Mouse (Mus musculus) stomach, postnatal 0 days (tissue): Measurements from ENCODE around the gene Phospho1. TPM values are rescaled to one million over a fixed set of nuclear protein-coding genes. Genes with fewer than 3 reads are reported as not detected.

ENCODE experiments used
- ATAC-seq: fragments of 200-750 bp; cut with Nextera tagmentation; 2 replicates; pipeline ENCODE4 v1.8.0; 2017; ENCODE audit not compliant: low FRiP score, low TSS enrichment
- DNase-seq: peaks from one replicate; pipeline ENCODE4 v3.0.0-alpha.2; 2016; ENCODE audit warnings: low spot score
- H3K27ac ChIP-seq: fragments of 300-500 bp; sonication (generic); replicated peaks from 2 replicates; pipeline ENCODE4 v1.5.1; 2014; ENCODE audit warnings: mild to moderate bottlenecking, control low read depth
- H3K27me3 ChIP-seq: fragments of 300-500 bp; sonication (generic); 2 replicates; pipeline ENCODE4 v1.6.1; 2014; ENCODE audit warnings: low read length; ENCODE audit not compliant: control insufficient read depth, insufficient read depth
- H3K36me3 ChIP-seq: fragments of 300-500 bp; sonication (generic); 2 replicates; pipeline ENCODE4 v1.6.1; 2014; ENCODE audit warnings: low read length, mixed read lengths; ENCODE audit not compliant: control insufficient read depth, insufficient read depth
- H3K4me1 ChIP-seq: fragments of 300-500 bp; sonication (generic); replicated peaks from 2 replicates; pipeline ENCODE4 v1.6.1; 2014; ENCODE audit warnings: antibody characterized with exemption; ENCODE audit not compliant: control insufficient read depth, insufficient read depth
- H3K4me2 ChIP-seq: fragments of 300-500 bp; sonication (generic); replicated peaks from 2 replicates; pipeline ENCODE4 v1.6.1; 2014; ENCODE audit warnings: low read depth, mild to moderate bottlenecking, control low read depth, moderate library complexity
- H3K4me3 ChIP-seq: fragments of 300-500 bp; sonication (generic); 2 replicates; pipeline ENCODE4 v1.5.1; 2014; ENCODE audit warnings: low read depth, low read length, control low read depth
- H3K9ac ChIP-seq: fragments of 300-500 bp; sonication (generic); 2 replicates; pipeline ENCODE4 v1.6.1; 2014; ENCODE audit warnings: mild to moderate bottlenecking, low read length, control low read depth, mixed read lengths
- H3K9me3 ChIP-seq: fragments of 300-500 bp; sonication (generic); 2 replicates; pipeline ENCODE4 v1.6.1; 2016; ENCODE audit warnings: low read length; ENCODE audit not compliant: control insufficient read depth
- CTCF ChIP-seq: IDR thresholded peaks from 2 replicates; pipeline ENCODE4 v1.5.1; 2016; ENCODE audit warnings: antibody characterized with exemption, low read depth, mild to moderate bottlenecking, moderate library complexity
- EP300 ChIP-seq: optimal IDR thresholded peaks from 2 replicates; pipeline ENCODE3; 2016; ENCODE audit warnings: antibody characterized with exemption
- WGBS: fragments of 180-500 bp; shearing (Covaris S2); extraction: QIAGEN DNeasy Blood & Tissue Kit; methylation state at CpG from one replicate; pipeline ENCODE4 v1.1.7; 2014; 5-methylcytosine and 5-hydroxymethylcytosine counted together
- polyA plus RNA-seq: library from polyadenylated mRNA; unstranded; fragments of >200 nt; fragmentation: Nextera tagmentation; extraction: Ambion mirVana; gene quantifications from 2 replicates; pipeline ENCODE4 v1.2.1, GENCODE M21; 2015

The Phospho1 gene
- polyA plus RNA-seq, 1 experiment from 2014 or later: 0.45 TPM

DNA sequence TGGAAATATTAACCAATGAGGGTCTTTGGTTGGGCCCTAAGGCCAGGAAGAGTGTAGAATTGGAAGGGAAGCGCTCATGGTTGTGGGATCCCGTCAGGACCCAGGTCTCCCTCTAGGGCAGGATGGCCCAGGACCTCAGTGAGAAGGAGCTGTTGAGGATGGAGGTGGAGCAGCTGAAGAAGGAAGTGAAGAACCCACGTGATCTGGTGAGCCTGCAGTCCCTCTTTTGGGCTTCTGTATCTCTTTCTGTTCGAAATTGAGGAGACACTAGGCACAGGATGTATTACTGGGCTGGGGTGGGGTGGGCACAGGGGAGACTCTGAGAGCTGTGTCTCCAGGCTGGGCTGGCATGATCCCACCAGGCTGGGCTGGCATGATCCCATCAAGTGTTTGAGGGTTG, 20.6 kb downstream of the Phospho1 start:
- H3K9ac ChIP-seq: no peak overlapping the region

DNA sequence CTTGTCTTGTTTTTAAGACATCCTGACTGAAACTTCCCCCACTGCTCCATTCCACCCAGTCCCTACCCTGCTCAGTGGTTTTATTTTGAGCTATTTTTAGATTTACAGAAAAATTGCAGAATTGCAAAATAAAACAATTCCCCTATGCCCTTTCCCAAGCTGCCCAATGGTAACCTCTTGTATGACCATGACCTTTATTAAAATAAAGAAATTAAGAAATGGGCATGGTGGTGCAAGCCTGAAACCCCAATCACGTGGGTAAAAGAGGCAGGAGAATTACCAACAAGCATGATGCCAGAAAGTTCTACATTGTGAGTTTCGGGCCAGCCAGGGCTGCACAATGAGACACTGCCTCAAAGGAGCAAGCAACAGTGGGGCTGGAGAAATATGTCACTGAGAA, 26.6 kb downstream of the Phospho1 start:
- Histone ChIP-seq H3K9me3 (no peaks in the 10 kb centered on the region), H3K27ac (no peak overlapping the region), H3K36me3 (no peaks in the 10 kb centered on the region), H3K4me1 (no peaks in the 10 kb centered on the region), H3K4me2 (no peak overlapping the region), H3K9ac (no peak overlapping the region), H3K27me3 (no peaks in the 10 kb centered on the region), H3K4me3 (no peak overlapping the region)
- DNase-seq: no peak
- WGBS: 65% methylated on average over 2 of the region's 2 CpGs
- ATAC-seq: no peak
- TF ChIP-seq CTCF (no peak), EP300 (no peak)

More for the DNA sequence above, 20.6 kb downstream of the Phospho1 start:
- H3K9me3 ChIP-seq: no peaks in the 10 kb centered on the region
- 73% methylated on average over 4 of the region's 4 CpGs for WGBS
- no peak for ATAC-seq
- H3K4me3 ChIP-seq: no peak overlapping the region
- no peak for TF ChIP-seq EP300
- TF ChIP-seq CTCF: no peak
- no peak overlapping the region for H3K4me2 ChIP-seq
- DNase-seq: no peak
- H3K4me1 ChIP-seq: no peaks in the 10 kb centered on the region
- H3K27ac ChIP-seq: no peak overlapping the region
- no peaks in the 10 kb centered on the region for H3K27me3 ChIP-seq
- H3K36me3 ChIP-seq: no peaks in the 10 kb centered on the region

DNA sequence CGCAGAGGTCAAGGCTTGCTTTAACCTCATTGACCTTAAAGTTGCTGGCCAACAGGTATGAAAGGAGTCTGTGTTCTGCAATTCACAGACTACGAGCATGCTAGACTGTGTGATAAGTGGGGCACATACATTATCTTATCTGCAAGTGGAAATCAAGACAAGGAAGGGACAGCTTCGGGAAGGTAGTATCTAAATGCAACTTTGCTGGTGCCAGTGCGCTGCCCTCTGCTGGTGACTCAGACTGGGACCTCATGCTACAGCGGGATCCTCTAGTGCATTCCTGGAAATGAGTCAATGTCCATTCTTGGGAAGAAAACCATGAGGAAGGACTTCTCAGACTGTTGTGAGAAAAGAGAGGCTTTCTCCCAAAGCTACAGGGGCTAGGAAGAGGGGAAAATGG, 29.4 kb downstream of the Phospho1 start:
- TF ChIP-seq EP300 (no peak), CTCF (peak; percentile 89)
- ATAC-seq (no peak), DNase-seq (peak; percentile 58)
- H3K36me3 ChIP-seq: no peaks in the 10 kb centered on the region
- no peak overlapping the region for H3K4me2 ChIP-seq
- no peak overlapping the region for H3K27ac ChIP-seq
- no peaks in the 10 kb centered on the region for H3K4me1 ChIP-seq
- H3K27me3 ChIP-seq: no peaks in the 10 kb centered on the region
- no peak overlapping the region for H3K4me3 ChIP-seq
- 49% methylated on average over 5 of the region's 5 CpGs for WGBS
- H3K9me3 ChIP-seq: no peaks in the 10 kb centered on the region
- H3K9ac ChIP-seq: no peak overlapping the region

DNA sequence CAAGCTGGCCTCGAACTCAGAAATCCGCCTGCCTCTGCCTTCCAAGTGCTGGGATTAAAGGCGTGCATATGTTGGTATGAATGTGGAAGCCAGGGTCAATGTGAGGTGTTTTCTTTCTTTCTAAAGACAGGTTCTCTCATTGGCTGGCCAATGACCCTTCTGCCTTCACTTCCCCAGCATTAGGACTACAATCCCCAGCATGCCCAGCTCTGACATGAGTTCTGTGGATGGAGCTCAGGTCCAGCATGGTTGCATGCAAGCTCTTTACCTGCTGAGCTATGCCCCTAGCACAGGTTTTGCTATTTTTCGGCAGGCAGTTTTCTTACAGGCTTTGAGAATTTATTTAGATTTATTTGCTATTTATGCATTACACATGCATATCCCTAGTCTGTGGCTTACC, 33.0 kb downstream of the Phospho1 start:
- ATAC-seq: no peak
- Histone ChIP-seq H3K27me3 (no peaks in the 10 kb centered on the region), H3K9ac (no peak overlapping the region), H3K4me1 (0 out of 2 replicates have a peak, but pooled peaks cover 2% of the 10 kb centered on the region), H3K4me2 (no peak overlapping the region), H3K27ac (no peak overlapping the region), H3K36me3 (no peaks in the 10 kb centered on the region), H3K9me3 (no peaks in the 10 kb centered on the region), H3K4me3 (no peak overlapping the region)
- DNase-seq: no peak
- WGBS: 78% methylated on average over 4 of the region's 4 CpGs
- TF ChIP-seq EP300 (no peak), CTCF (no peak)

DNA sequence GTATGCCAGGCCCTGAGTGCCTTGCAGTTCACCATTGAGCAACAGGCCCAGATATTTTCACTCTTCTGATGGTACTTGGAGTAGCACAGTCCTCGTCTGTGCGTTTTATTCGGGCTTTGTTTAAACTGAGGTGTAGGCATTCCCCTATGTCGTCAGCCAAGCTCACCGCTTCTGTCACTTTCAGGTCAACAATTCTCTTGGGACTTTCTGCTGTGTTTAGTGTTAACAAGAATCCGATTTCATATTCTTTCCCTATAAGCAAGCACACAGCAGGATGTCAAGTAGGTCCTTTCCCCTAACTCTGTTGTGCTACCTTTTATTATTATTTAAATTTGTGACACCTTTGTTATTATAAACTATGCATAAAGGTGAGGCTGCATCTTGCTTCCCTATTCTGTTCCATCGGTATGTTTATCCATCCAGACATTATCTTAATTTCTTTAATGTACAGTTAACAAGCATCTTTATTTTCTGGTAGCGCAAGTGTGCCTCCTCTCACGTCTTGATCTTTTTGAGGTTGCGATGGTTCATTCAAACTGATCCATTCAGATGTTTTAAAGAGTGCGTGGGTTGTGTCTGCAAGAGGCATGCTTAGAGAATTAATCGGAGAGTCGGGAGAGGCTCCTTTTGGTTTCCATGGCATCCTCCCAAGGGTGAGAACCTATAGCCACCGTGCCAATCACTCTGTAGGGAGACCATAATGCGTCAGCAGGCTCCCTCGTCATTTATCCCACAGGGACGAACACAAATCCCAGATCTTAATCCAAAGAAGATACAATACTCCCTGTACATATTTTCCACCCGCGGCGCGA, 33.6 kb downstream of the Phospho1 start:
- H3K4me1 ChIP-seq: 0 out of 2 replicates have a peak, but pooled peaks cover 2% of the 10 kb centered on the region
- no peaks in the 10 kb centered on the region for H3K36me3 ChIP-seq
- no peaks in the 10 kb centered on the region for H3K27me3 ChIP-seq
- 20% methylated on average over 21 of the region's 21 CpGs for WGBS
- peak overlapping the region; percentile 77 for H3K27ac ChIP-seq
- no peak for DNase-seq
- TF ChIP-seq EP300 (no peak), CTCF (no peak)
- H3K9me3 ChIP-seq: no peaks in the 10 kb centered on the region
- H3K4me2 ChIP-seq: peak overlapping the region; percentile 54
- ATAC-seq: no peak
- peak overlapping the region; percentile 74 for H3K4me3 ChIP-seq
- H3K9ac ChIP-seq: peak overlapping the region; percentile 32
